Mouse (Mus musculus) myocyte (in vitro differentiated cells): Measurements from ENCODE around the gene Bicd2. TPM values are rescaled to one million over a fixed set of nuclear protein-coding genes. Genes with fewer than 3 reads are reported as not detected.

Experiments
- H3K27me3 ChIP-seq: one replicate; pipeline ENCODE4 v1.6.1; 2011; ENCODE audit not compliant: control insufficient read depth, insufficient read depth, insufficient read length
- H3K36me3 ChIP-seq: one replicate; pipeline ENCODE4 v1.6.1; 2011; ENCODE audit not compliant: control insufficient read depth, insufficient read depth
- H3K4me2 ChIP-seq: one replicate; pipeline ENCODE4 v1.6.1; 2011; ENCODE audit warnings: low read depth, control low read depth
- H3K4me3 ChIP-seq: one replicate; pipeline ENCODE4 v1.5.1; 2011; ENCODE audit warnings: mild to moderate bottlenecking, control low read depth, moderate library complexity
- H3K79me2 ChIP-seq: one replicate; pipeline ENCODE4 v1.6.1; 2011; ENCODE audit not compliant: control insufficient read depth, insufficient read depth
- H3ac ChIP-seq: one replicate; pipeline ENCODE4 v1.6.1; 2011; ENCODE audit not compliant: control insufficient read depth, insufficient read length
- CEBPB ChIP-seq: IDR thresholded peaks from 2 replicates; pipeline ENCODE4 v1.6.1; 2011; ENCODE audit warnings: mild to moderate bottlenecking, moderate library complexity; ENCODE audit not compliant: poor library complexity, insufficient read depth, severe bottlenecking
- E2F4 ChIP-seq: IDR thresholded peaks from one replicate; pipeline ENCODE4 v1.6.1; 2011; ENCODE audit warnings: mild to moderate bottlenecking, control low read depth, moderate library complexity; ENCODE audit not compliant: insufficient read depth
- MAX ChIP-seq: IDR thresholded peaks from one replicate; pipeline ENCODE4 v1.6.1; 2011; ENCODE audit warnings: low read depth, mild to moderate bottlenecking, control low read depth
- MYOD1 ChIP-seq, 3 experiments: IDR thresholded peaks; one replicate each; pipeline ENCODE4 v1.6.1; 2011; ENCODE audit warnings: control low read depth in 2 of 3, low read depth in 2 of 3, mild to moderate bottlenecking in 2 of 3, moderate library complexity in 1 of 3; ENCODE audit not compliant: insufficient read length in 2 of 3, control insufficient read depth in 1 of 3
- MYOG ChIP-seq, 3 experiments: IDR thresholded peaks; one replicate each; pipeline ENCODE4 v1.6.1; 2011; ENCODE audit warnings: control low read depth in 2 of 3, low read depth in 2 of 3, mild to moderate bottlenecking in 2 of 3; ENCODE audit not compliant: insufficient read length in 2 of 3, control insufficient read depth in 1 of 3, insufficient read depth in 1 of 3
- POLR2A ChIP-seq: IDR thresholded peaks from one replicate; pipeline ENCODE4 v1.6.1; 2011; ENCODE audit warnings: low read depth, mild to moderate bottlenecking, control low read depth, moderate library complexity; ENCODE audit not compliant: insufficient read length
- POLR2AphosphoS2 ChIP-seq: IDR thresholded peaks from one replicate; pipeline ENCODE4 v1.6.1; 2011; ENCODE audit warnings: low read depth, control low read depth; ENCODE audit not compliant: insufficient read length
- REST ChIP-seq: IDR thresholded peaks from one replicate; pipeline ENCODE4 v1.6.1; 2011; ENCODE audit warnings: mild to moderate bottlenecking, control low read depth, moderate library complexity; ENCODE audit not compliant: insufficient read depth, insufficient read length
- SRF ChIP-seq: IDR thresholded peaks from one replicate; pipeline ENCODE4 v1.6.1; 2011; ENCODE audit warnings: low read depth; ENCODE audit not compliant: control insufficient read depth, insufficient read length
- TCF12 ChIP-seq: IDR thresholded peaks from one replicate; pipeline ENCODE4 v1.6.1; 2011; ENCODE audit warnings: mild to moderate bottlenecking, control low read depth; ENCODE audit not compliant: poor library complexity, insufficient read depth, severe bottlenecking
- TCF3 ChIP-seq: IDR thresholded peaks from one replicate; pipeline ENCODE4 v1.6.1; 2011; ENCODE audit warnings: low read depth, control low read depth; ENCODE audit not compliant: insufficient read length
- USF1 ChIP-seq: IDR thresholded peaks from one replicate; pipeline ENCODE4 v1.6.1; 2011; ENCODE audit warnings: low read depth, mild to moderate bottlenecking, control low read depth, moderate library complexity
- polyA plus RNA-seq: library from polyadenylated mRNA; unstranded; fragments of >200 nt; fragmentation: generic; extraction: Trizol; gene quantifications from one replicate; pipeline ENCODE4 v1.2.1, GENCODE M21; 2012; ENCODE audit warnings: missing spikeins

Bicd2 gene
- polyA plus RNA-seq, 1 experiment = 94.9 TPM

DNA sequence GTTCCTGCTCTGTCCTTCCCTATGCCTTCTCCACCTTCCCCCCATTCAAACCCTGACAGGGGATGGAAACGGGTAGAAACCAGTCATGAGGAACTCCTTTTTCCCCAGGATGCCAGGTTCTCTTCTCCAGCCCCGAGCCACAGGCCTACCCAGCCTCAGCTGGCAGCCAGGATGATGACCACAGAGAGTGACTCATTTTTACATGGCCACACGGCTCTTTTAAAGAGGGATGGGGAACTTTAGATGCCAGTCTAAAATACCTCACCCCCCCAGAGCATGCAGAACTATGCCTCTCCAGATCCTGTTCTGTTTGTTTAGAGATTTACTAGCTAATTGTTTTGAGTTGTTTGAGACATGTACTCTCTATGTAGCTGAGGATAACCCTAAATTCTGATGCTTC lies 19.9 kb upstream of the Bicd2 start:
- TF ChIP-seq POLR2AphosphoS2 (no peak), REST (no peak), TCF12 (no peak), POLR2A (no peak), MAX (peak; percentile 7), MYOG (IDR thresholded peaks at IDR 0.05; ENCODE audit: control insufficient read depth in 1 of 3, insufficient read depth in 1 of 3, insufficient read length in 2 of 3, low read depth in 2 of 3) (peak in 1 of 3 experiments; percentile 61), MYOD1 (IDR thresholded peaks at IDR 0.05; ENCODE audit: control insufficient read depth in 1 of 3, insufficient read length in 2 of 3, low read depth in 2 of 3) (peak in 2 of 3 experiments; percentile 43 to 61), USF1 (no peak), SRF (no peak), TCF3 (no peak), CEBPB (no peak), E2F4 (no peak)
- Histone ChIP-seq H3K36me3 (no peaks in the 10 kb centered on the region), H3ac (no peak overlapping the region), H3K4me2 (peak overlapping the region; percentile 92), H3K27me3 (no peaks in the 10 kb centered on the region), H3K4me3 (no peak overlapping the region), H3K79me2 (peaks cover 23% of the 10 kb centered on the region)

DNA sequence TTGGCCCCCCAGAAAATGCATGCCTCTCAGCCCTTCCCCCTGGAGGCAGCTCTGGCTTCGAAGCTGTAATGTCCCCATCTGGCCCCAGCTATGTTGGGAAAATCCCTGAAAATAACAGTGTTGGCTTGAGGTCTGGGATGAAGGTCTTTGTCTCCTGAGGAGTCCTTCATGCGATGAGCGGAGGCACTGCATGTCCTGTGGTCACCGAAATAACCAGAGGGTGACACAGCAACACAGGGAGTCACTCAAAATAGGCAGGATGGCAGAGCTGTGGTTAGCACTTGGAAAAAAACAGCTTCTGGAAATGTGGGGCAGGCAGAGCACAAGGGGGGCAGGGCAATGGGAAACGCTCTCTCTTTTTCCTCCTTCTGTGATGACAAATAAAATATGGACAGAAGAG lies 19.2 kb upstream of the Bicd2 start:
- Histone ChIP-seq H3K36me3 (no peaks in the 10 kb centered on the region), H3K4me2 (peak overlapping the region; percentile 92), H3K79me2 (peaks cover 23% of the 10 kb centered on the region), H3K27me3 (no peaks in the 10 kb centered on the region), H3K4me3 (no peak overlapping the region), H3ac (no peak overlapping the region)
- peak in 1 of 3 experiments; percentile 52 for TF ChIP-seq MYOD1 (IDR thresholded peaks at IDR 0.05; ENCODE audit: control insufficient read depth in 1 of 3, insufficient read length in 2 of 3, low read depth in 2 of 3)
- TF ChIP-seq TCF3 = no peak
- TF ChIP-seq POLR2AphosphoS2 = no peak
- TF ChIP-seq SRF = no peak
- TF ChIP-seq USF1 = no peak
- TF ChIP-seq MAX = no peak
- TF ChIP-seq MYOG (IDR thresholded peaks at IDR 0.05; ENCODE audit: control insufficient read depth in 1 of 3, insufficient read depth in 1 of 3, insufficient read length in 2 of 3, low read depth in 2 of 3) = peak in 1 of 3 experiments; percentile 44
- TF ChIP-seq CEBPB = no peak

DNA sequence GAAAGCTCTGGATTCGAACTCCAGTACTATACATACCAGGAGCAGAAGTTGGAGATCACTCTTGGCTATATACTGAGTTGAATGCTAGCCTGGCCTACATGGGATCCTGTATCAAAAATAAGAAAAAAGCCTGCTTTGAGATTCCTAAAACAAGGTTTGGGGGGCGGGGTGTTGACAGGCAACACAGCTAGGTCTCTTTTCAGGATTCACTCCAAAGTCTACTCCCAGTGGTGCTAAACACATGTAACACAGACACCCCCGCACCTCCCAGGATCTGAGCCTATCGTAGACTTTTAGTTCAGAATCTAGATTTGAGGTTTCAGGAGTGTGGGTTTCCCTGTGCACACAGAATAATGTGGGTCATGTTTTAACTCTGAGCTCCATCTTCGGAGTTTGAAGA lies 18.6 kb upstream of the Bicd2 start:
- peak overlapping the region; percentile 92 for H3K4me2 ChIP-seq
- H3K36me3 ChIP-seq = no peaks in the 10 kb centered on the region
- H3ac ChIP-seq = no peak overlapping the region
- no peaks in the 10 kb centered on the region for H3K27me3 ChIP-seq
- H3K4me3 ChIP-seq = no peak overlapping the region
- H3K79me2 ChIP-seq = peaks cover 23% of the 10 kb centered on the region
- no peak for TF ChIP-seq SRF
- no peak for TF ChIP-seq TCF3

DNA sequence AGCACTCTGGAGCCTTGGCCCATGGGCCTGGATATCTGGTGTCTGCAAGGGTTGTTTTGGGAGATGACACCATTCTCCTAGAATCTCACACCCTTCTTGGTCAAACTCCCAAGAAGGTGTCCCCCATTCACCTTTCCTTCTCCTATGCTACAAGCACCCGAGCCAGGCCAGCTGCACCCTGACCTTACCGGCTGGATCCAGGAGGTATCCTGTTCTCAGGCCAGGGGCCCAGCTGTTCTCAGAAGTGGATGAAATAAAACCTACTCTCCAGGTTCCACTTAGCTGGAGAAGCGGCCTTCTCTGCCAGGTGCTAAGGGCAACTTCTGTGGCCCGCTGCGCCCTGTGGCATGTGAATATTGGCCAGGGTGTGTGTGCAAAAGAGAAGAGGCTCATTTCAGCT lies 16.5 kb upstream of the Bicd2 start:
- TF ChIP-seq TCF3 (no peak), REST (no peak), SRF (no peak), MYOD1 (IDR thresholded peaks at IDR 0.05; ENCODE audit: control insufficient read depth in 1 of 3, insufficient read length in 2 of 3, low read depth in 2 of 3) (peak in 1 of 3 experiments; percentile 37), MYOG (IDR thresholded peaks at IDR 0.05; ENCODE audit: control insufficient read depth in 1 of 3, insufficient read depth in 1 of 3, insufficient read length in 2 of 3, low read depth in 2 of 3) (peak in 2 of 3 experiments; percentile 9 to 38)
- H3K36me3 ChIP-seq = no peaks in the 10 kb centered on the region
- H3ac ChIP-seq = no peak overlapping the region
- H3K27me3 ChIP-seq = no peaks in the 10 kb centered on the region
- H3K79me2 ChIP-seq = peaks cover 3% of the 10 kb centered on the region
- H3K4me2 ChIP-seq = no peak overlapping the region
- H3K4me3 ChIP-seq = no peak overlapping the region

DNA sequence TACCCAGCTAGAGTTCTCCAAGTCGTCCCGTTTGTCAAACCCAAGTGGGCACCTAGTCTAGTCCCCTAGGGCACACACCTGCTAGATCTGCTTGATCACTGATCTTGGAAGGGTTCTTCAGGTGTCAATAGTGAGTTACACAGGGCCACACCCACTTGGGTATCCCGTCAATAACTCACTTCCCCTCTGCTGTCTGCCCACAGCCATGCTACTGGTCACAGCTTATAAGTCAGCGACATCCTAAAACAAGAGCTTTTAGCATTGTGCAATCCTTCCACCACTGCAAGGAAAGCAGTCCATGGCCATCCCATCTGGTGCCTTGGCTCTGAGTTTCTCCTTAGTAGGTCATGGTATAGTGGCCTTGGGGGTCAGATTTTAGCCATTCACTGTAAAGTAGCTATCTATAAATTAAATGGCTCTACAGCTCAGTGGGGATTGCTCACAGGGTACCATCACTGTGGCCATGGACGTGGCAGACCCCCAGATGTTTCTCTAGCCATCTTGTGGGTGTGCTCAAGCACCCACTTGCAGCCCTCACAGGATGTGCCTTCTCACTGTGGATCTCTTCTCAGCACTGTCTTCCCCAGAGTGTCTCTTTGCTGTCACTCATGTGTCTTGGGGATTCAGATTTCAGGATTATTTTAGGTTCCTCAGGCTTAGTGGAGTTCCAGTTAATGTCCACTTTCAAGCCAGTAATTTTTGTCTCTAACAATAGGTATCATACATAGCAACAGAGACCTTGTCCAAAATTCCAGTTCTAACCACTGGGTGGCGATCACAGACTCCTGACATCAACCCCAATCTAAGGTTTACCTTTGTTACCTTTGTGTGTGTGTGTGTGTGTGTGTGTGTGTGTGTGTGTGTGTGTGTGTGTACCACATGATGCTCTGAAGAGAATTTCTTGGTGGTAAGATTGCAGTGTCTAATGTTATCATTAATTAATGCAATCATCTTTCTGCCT lies 14.9 kb upstream of the Bicd2 start:
- H3ac ChIP-seq = no peak overlapping the region
- TF ChIP-seq USF1 (no peak), SRF (no peak), MYOG (IDR thresholded peaks at IDR 0.05; ENCODE audit: control insufficient read depth in 1 of 3, insufficient read depth in 1 of 3, insufficient read length in 2 of 3, low read depth in 2 of 3) (no peak), E2F4 (no peak), TCF12 (no peak), CEBPB (no peak), POLR2AphosphoS2 (no peak), MYOD1 (IDR thresholded peaks at IDR 0.05; ENCODE audit: control insufficient read depth in 1 of 3, insufficient read length in 2 of 3, low read depth in 2 of 3) (no peak)
- H3K27me3 ChIP-seq = no peaks in the 10 kb centered on the region

More for the DNA sequence above, 14.9 kb upstream of the Bicd2 start:
- no peak overlapping the region for H3K4me3 ChIP-seq
- no peaks in the 10 kb centered on the region for H3K79me2 ChIP-seq
- H3K4me2 ChIP-seq = no peak overlapping the region
- H3K36me3 ChIP-seq = no peaks in the 10 kb centered on the region
